Mouse (Mus musculus) heart, embryonic 10.5 days (tissue): Measurements from ENCODE around the gene Tfcp2. TPM values are rescaled to one million over a fixed set of nuclear protein-coding genes. Genes with fewer than 3 reads are reported as not detected.
A peak's percentile ranks its signal among the peaks of the same experiment; 100 is the strongest.

Source experiments
- DNase-seq: peaks from one replicate; pipeline ENCODE4 v3.0.0-alpha.2; 2017; ENCODE audit warnings: low spot score
- H3K27ac ChIP-seq: fragments of 300-500 bp; sonication (generic); 2 replicates; pipeline ENCODE4 v1.5.1; 2016; ENCODE audit warnings: mild to moderate bottlenecking
- H3K27me3 ChIP-seq: fragments of 300-500 bp; sonication (generic); 2 replicates; pipeline ENCODE4 v1.6.1; 2016; ENCODE audit warnings: mild to moderate bottlenecking; ENCODE audit not compliant: poor library complexity, insufficient read depth, severe bottlenecking
- H3K36me3 ChIP-seq: fragments of 300-500 bp; sonication (generic); 2 replicates; pipeline ENCODE4 v1.6.1; 2016; ENCODE audit warnings: mild to moderate bottlenecking, moderate library complexity
- H3K4me1 ChIP-seq: fragments of 300-500 bp; sonication (generic); 2 replicates; pipeline ENCODE4 v1.6.1; 2016; ENCODE audit warnings: mild to moderate bottlenecking
- H3K4me3 ChIP-seq: fragments of 300-500 bp; sonication (generic); 2 replicates; pipeline ENCODE4 v1.5.1; 2016; ENCODE audit warnings: mild to moderate bottlenecking, moderate library complexity
- H3K9me3 ChIP-seq: fragments of 300-500 bp; sonication (generic); 2 replicates; pipeline ENCODE4 v1.6.1; 2016; ENCODE audit warnings: mild to moderate bottlenecking, moderate library complexity
- WGBS: fragments of 180-500 bp; shearing (Covaris S2); methylation state at CpG from one replicate; pipeline ENCODE4 v1.1.7; 2016; 5-methylcytosine and 5-hydroxymethylcytosine counted together
- polyA plus RNA-seq: library from polyadenylated mRNA; unstranded; fragments of >200 nt; fragmentation: Nextera tagmentation; extraction: Ambion mirVana; gene quantifications from 2 replicates; pipeline ENCODE4 v1.2.1, GENCODE M21; 2016

Tfcp2 gene
- polyA plus RNA-seq: 22.4 TPM in 2 replicates

GRCm38 (mm10) chr15:100551326-100552307 lies at the start of gene Tfcp2:
Tfcp2 (minus strand) TSS chr15:100552008.
- H3K27me3 ChIP-seq: no peaks in the 10 kb centered on the region
- H3K4me1 ChIP-seq: peaks cover 19% of the 10 kb centered on the region
- no peaks in the 10 kb centered on the region for H3K9me3 ChIP-seq
- under 1% methylated on average over 77 of the region's 84 CpGs for WGBS
- peak; percentile 99 for DNase-seq
- H3K36me3 ChIP-seq: peaks cover 21% of the 10 kb centered on the region
- peak within 1 kb of the TSS; percentile 91 for H3K27ac ChIP-seq
- H3K4me3 ChIP-seq: peak within 1 kb of the TSS; percentile 75

DNA sequence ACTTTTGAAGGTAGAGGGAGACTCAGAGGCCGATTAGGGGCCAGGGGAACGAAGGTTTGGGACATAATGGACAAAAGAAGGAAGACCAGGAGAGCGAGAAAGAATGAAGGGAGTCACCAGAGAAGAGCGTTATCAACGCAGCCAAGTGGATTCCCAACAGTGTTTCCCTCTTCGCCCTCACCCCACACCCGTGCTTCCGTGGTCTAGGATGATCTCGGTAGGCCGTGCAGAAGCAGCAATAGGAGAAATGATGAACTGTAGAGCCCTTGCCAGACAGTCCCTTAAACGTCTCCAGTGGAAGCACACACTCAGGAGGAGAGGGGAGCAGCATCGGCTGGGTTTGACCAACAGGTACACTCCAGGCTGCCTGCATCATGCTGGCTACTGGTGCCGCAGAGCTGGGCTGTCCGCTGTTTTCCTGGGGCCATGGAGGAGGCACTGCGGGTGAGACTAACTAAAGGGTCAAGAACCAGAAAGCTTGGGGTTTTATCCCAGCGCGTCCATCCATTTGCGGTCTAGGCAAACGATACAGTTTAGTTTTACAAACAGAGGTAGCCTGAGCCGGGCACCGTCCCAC lies 49.0 kb upstream of the Tfcp2 start:
- peak overlapping the region; percentile 88 for H3K4me3 ChIP-seq
- H3K36me3 ChIP-seq: no peaks in the 10 kb centered on the region
- 10% methylated on average over 21 of the region's 21 CpGs for WGBS
- DNase-seq: no peak
- H3K9me3 ChIP-seq: no peaks in the 10 kb centered on the region
- peaks cover 62% of the 10 kb centered on the region for H3K27me3 ChIP-seq
- H3K4me1 ChIP-seq: peaks cover 27% of the 10 kb centered on the region
- H3K27ac ChIP-seq: 0 out of 2 replicates have a peak overlapping the region, but pooled peaks have one; percentile 17

DNA sequence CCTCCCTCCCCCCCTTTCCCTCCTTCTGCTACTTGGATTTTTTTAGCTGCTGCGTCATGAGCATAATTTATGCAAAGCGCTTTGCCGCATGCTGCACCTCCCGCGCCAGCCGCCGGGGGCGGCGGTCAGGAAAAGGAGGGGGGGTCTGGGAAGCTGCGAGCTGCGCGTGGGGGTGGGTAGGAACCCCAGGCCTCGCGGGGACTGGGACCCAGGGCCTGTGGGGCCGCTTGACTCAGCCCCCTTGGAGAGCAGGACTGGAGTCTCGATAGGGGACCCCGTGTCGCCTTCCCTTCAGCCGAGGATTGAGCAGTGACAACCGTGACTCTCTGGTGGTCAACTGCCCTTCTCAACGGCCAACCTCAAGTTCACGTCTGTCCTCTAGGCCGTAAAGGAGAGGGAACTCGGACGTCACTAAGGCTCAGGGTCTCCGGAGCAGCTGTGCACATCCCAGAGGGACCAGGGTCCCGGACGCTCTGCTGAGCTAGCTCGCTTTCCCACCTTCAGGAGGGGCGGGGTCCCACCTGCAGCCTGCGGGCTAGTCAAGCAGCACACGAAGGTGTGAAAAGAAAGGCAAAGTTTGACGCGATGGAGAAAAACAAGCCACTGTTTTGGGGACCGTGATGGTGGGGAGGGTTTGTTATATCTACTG lies 48.4 kb upstream of the Tfcp2 start:
- 1% methylated on average over 34 of the region's 35 CpGs for WGBS
- Histone ChIP-seq H3K4me3 (peak overlapping the region; percentile 88), H3K9me3 (no peaks in the 10 kb centered on the region), H3K4me1 (peaks cover 24% of the 10 kb centered on the region), H3K36me3 (no peaks in the 10 kb centered on the region), H3K27me3 (peaks cover 57% of the 10 kb centered on the region), H3K27ac (peak overlapping the region; percentile 92)
- no peak for DNase-seq

DNA sequence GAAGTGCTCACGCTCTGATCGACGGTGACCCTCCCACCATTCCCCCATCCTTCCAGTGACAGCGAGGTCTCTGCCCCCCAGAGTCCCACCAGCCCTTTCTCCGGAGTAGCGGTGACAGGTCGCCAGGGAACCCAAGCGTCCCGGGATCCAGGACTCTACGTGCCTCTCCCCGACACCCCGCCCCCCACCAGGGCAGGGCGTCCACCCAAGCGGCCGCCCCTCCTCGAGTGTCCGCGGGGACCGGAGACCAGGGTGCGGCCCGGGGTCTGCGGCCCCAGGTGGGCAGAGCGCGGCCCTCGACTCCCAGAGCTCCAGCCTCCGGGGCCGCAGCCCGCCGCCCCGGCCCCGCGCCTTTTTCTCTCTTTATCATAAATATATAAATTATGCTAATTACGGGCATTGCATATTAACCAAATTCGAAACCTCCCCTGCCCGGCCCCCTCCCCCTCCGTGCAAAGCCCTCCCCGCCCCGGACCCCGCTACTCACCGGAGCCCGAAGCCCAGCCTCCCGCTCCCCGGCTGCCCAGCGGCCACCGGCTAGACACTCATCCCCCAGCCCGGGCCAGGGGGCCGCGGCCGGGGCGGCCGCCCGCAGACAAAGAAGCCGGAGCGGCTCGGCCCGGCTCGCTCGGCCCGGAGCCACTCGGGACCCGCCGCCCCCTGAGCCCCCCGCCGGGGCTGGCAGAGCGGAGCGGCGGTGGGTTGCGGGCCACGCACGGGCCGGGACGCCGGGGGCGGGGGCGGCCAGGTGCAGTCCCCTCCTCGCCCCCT lies 47.7 kb upstream of the Tfcp2 start, which contains the start of gene Pou6f1:
TSS of gene Pou6f1 (minus strand) at position 709 of the 771 bp plus-strand sequence.
- H3K27ac ChIP-seq: peak within 1 kb of the TSS; percentile 92

GRCm38 (mm10) chr15:100598883-100599275 lies 47.1 kb upstream of the Tfcp2 start:
- peak overlapping the region; percentile 88 for H3K4me3 ChIP-seq
- H3K36me3 ChIP-seq: no peaks in the 10 kb centered on the region
- peaks cover 50% of the 10 kb centered on the region for H3K27me3 ChIP-seq
- DNase-seq: no peak
- H3K27ac ChIP-seq: peak overlapping the region; percentile 92; the same call in 1 of the 2 replicates
- WGBS: 1% methylated on average over 12 of the region's 12 CpGs
- H3K9me3 ChIP-seq: no peaks in the 10 kb centered on the region
- peaks cover 17% of the 10 kb centered on the region for H3K4me1 ChIP-seq

More for the DNA sequence above, 47.7 kb upstream of the Tfcp2 start, which contains the start of gene Pou6f1:
- no peak for DNase-seq
- H3K27me3 ChIP-seq: peaks cover 54% of the 10 kb centered on the region
- H3K36me3 ChIP-seq: no peaks in the 10 kb centered on the region
- H3K4me3 ChIP-seq: peak within 1 kb of the TSS; percentile 88
- no peaks in the 10 kb centered on the region for H3K9me3 ChIP-seq
- H3K4me1 ChIP-seq: peaks cover 20% of the 10 kb centered on the region
- 1% methylated on average over 76 of the region's 76 CpGs for WGBS

- peak overlapping the region; percentile 88 for H3K4me3 ChIP-seq
- peaks cover 46% of the 10 kb centered on the region for H3K27me3 ChIP-seq
- no peaks in the 10 kb centered on the region for H3K9me3 ChIP-seq
Measured at GRCm38 (mm10) chr15:100598287-100598882, 46.6 kb upstream of the Tfcp2 start.

GRCm38 (mm10) chr15:100592817-100593216 lies 41.0 kb upstream of the Tfcp2 start:
- H3K27me3 ChIP-seq: no peaks in the 10 kb centered on the region
- 82% methylated on average over 6 of the region's 6 CpGs for WGBS
- H3K9me3 ChIP-seq: no peaks in the 10 kb centered on the region
- no peak overlapping the region for H3K27ac ChIP-seq
- DNase-seq: no peak
- H3K4me3 ChIP-seq: no peak overlapping the region
- H3K4me1 ChIP-seq: no peaks in the 10 kb centered on the region
- H3K36me3 ChIP-seq: no peaks in the 10 kb centered on the region

More at GRCm38 (mm10) chr15:100598287-100598882, 46.6 kb upstream of the Tfcp2 start:
- no peaks in the 10 kb centered on the region for H3K36me3 ChIP-seq
- peaks cover 17% of the 10 kb centered on the region for H3K4me1 ChIP-seq
- H3K27ac ChIP-seq: no peak overlapping the region
- 19% methylated on average over 9 of the region's 9 CpGs for WGBS
- no peak for DNase-seq

DNA sequence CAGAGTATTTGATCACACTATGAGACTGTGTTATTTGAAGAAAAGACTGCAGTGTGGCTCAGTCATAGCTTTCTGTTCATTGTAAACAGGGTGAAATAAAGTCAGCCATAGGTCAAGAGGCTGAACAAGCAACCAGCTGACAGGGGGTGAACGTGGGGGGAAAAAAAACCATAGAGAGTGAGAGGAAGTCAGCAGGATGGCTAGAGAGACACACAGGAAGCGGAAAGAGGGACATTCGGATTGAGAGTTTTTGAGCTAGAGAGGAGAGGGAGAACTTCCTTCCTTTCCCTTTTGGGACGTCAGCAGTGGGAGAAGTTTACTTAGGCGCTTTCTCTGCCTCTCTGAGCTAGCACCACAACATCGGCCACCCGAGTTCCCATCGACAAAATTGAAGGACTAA lies 38.6 kb upstream of the Tfcp2 start:
- Histone ChIP-seq H3K27me3 (peaks cover 11% of the 10 kb centered on the region; the same call in 1 of the 2 replicates), H3K4me1 (no peaks in the 10 kb centered on the region), H3K9me3 (no peaks in the 10 kb centered on the region), H3K4me3 (no peak overlapping the region), H3K27ac (no peak overlapping the region), H3K36me3 (peaks cover 4% of the 10 kb centered on the region; the same call in 1 of the 2 replicates)
- 63% methylated on average over 8 of the region's 8 CpGs for WGBS
- no peak for DNase-seq

DNA sequence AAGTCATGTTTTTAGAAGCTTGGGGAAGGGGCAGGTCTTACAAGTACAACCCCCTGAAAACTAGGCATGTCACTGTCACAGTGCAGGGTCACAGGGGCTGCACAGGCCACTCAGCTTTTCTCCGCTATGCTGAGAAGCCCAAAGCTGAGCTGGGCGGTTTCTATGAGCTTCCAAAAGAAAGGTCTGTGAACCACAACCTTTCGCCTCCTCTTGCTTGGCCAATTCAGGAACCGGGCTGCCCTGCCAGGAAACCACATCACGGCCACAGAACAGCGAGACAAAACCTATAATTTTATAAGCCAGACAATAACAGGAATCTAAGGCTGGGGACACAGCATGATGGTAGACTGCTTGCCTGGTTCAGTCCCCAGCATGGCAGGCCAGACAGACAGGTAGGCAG lies 36.5 kb upstream of the Tfcp2 start:
- Histone ChIP-seq H3K27me3 (peaks cover 18% of the 10 kb centered on the region), H3K4me1 (no peaks in the 10 kb centered on the region), H3K4me3 (no peak overlapping the region), H3K27ac (no peak overlapping the region), H3K36me3 (peaks cover 4% of the 10 kb centered on the region; the same call in 1 of the 2 replicates), H3K9me3 (no peaks in the 10 kb centered on the region)
- no peak for DNase-seq
- 80% methylated on average over 6 of the region's 6 CpGs for WGBS

- no peaks in the 10 kb centered on the region for H3K4me1 ChIP-seq
- peaks cover 28% of the 10 kb centered on the region for H3K27me3 ChIP-seq
- DNase-seq: no peak
- H3K9me3 ChIP-seq: no peaks in the 10 kb centered on the region
- H3K4me3 ChIP-seq: no peak overlapping the region
- no peak overlapping the region for H3K27ac ChIP-seq
- WGBS: 78% methylated on average over 4 of the region's 4 CpGs
- H3K36me3 ChIP-seq: peaks cover 4% of the 10 kb centered on the region; the same call in 1 of the 2 replicates
Measured at GRCm38 (mm10) chr15:100587166-100587565, 35.4 kb upstream of the Tfcp2 start.

DNA sequence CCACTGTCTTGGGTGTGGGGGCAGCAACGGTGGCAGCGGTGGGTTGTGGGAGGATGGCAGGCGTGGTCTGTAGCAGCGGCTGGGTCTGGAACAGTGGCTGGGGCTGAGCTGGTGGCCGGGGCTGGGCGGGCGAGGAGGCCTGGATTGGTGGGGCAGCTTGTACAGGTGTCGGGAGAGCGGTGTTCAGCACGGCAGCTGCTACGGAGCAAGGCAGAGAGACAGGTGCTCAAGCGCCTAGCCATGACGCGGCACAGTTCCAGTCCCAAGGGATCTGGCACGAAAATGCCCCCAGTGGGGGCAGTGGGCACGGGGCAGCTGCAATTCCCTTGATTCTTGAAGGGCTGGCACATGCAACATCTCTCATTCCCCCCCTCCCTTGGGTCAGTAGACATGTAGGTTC lies 34.1 kb upstream of the Tfcp2 start:
- DNase-seq: no peak
- WGBS: 88% methylated on average over 16 of the region's 16 CpGs
- Histone ChIP-seq H3K27ac (no peak overlapping the region), H3K27me3 (peaks cover 28% of the 10 kb centered on the region), H3K4me3 (no peak overlapping the region), H3K9me3 (no peaks in the 10 kb centered on the region), H3K4me1 (no peaks in the 10 kb centered on the region), H3K36me3 (peaks cover 4% of the 10 kb centered on the region; the same call in 1 of the 2 replicates)
